Mouse (Mus musculus): ENCODE measurements around the gene Pdk1.

DNA sequence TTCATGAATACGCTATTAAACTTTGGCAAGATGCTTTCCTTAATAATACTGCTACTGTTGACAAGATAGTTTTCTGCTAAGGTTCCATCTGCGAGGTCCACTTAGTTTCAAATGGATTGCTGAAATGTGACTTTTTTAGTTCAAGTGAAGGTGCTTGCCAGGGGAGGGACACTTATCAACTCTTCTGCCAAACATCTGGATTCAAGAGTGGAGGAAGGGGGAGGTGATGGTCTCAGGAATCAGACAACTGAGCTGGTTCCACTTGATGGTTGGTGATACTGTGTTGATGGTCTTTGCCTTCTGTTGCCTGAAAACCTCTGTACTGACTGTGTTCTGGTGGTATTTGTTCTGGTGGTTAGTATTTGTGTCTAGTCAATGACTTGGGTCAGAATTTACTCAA, 1.4 kb downstream of the Pdk1 start:
- TF ChIP-seq CTCF (IDR thresholded peaks at IDR 0.05; ENCODE audit: borderline replicate concordance, extremely low read depth, insufficient read depth, insufficient read length) (no peak), POLR2A (IDR thresholded peaks at IDR 0.05; ENCODE audit: borderline replicate concordance, extremely low read depth, insufficient read depth, insufficient read length, poor library complexity, severe bottlenecking) (no peak)
